Mouse (Mus musculus): ENCODE measurements around the gene Zic4. TPM values are rescaled to one million over a fixed set of nuclear protein-coding genes. Genes with fewer than 3 reads are reported as not detected.

Zic4 gene
- polyA plus RNA-seq, 1 experiment from 2014 or later: not detected

DNA sequence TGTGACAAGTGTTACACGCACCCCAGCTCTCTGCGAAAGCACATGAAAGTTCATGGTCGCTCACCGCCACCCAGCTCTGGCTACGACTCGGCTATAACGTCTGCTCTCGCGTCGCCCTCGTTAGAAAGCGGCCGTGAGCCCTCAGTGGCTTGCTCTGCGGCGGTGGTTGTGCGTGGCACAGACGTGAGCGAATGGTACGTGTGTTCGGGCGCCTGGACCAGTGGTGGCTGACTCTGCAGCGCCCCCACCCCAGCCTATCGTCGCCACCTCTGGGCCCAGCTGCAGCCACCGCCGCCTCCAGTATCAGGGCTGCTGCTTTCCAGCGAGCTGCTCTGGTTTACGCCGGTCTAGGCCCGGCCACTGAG lies 21.9 kb downstream of the Zic4 start:
- WGBS: 1% methylated on average over 30 of the region's 30 CpGs
- Histone ChIP-seq H3K4me3 (no peak overlapping the region), H3K4me2 (no peak overlapping the region), H3K27me3 (peaks cover 99% of the 10 kb centered on the region), H3K4me1 (peaks cover 10% of the 10 kb centered on the region; the same call in 1 of the 2 replicates), H3K27ac (no peak overlapping the region), H3K9ac (no peak overlapping the region), H3K9me3 (no peaks in the 10 kb centered on the region), H3K36me3 (no peaks in the 10 kb centered on the region)
- no peak for ATAC-seq (ENCODE audit: borderline replicate concordance, extremely low read depth, low FRiP score, low TSS enrichment)

DNA sequence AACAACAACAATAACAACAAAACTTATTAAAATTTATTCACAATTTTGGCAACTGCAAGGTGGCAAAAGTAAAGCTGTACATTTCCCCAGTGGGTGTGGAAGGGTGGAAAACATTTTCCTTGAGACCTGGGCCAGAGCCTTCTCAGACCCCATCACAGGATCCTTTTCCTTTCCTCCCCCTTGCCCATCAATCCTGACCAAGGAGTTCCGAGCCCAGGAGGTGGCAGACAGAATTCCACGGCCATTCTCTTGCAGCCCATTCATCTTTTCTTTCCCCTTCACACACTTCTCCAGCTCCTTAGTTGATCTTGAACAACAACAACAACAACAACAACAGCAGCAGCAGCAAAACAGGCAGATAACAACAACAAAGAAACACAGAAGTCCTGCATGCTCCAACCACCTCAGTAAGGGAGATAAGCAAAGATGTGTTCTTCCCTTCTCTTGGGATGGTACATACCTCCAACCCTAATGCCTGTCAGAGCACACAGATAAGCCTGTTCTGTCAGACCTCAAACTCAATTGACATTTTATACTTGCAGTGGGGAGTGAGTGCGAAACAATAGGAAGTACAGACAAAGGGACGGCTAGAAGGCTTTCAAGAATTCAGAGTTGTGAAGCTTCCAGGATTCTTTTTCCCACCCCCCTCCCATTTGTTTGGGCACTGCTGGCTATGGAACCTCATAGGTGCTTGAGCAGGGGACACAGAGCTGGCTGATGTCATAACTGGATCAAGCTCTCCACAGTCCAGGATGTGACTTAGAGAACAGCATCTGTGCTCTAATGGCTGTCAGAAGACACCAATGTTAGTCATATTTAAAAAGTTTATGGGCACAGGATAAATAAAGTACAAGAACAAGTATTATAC lies 22.7 kb downstream of the Zic4 start:
- WGBS: 4% methylated on average over 4 of the region's 4 CpGs
- Histone ChIP-seq H3K9me3 (no peaks in the 10 kb centered on the region), H3K4me2 (no peak overlapping the region), H3K4me1 (peaks cover 10% of the 10 kb centered on the region; the same call in 1 of the 2 replicates), H3K9ac (no peak overlapping the region), H3K36me3 (no peaks in the 10 kb centered on the region), H3K27me3 (peaks cover 99% of the 10 kb centered on the region), H3K4me3 (no peak overlapping the region), H3K27ac (no peak overlapping the region)
- ATAC-seq (ENCODE audit: borderline replicate concordance, extremely low read depth, low FRiP score, low TSS enrichment): no peak

GRCm38 (mm10) chr9:91385561-91386430 lies 23.6 kb downstream of the Zic4 start:
- ATAC-seq (ENCODE audit: borderline replicate concordance, extremely low read depth, low FRiP score, low TSS enrichment): no peak
- no peaks in the 10 kb centered on the region for H3K36me3 ChIP-seq
- no peak overlapping the region for H3K4me3 ChIP-seq
- H3K4me2 ChIP-seq: no peak overlapping the region
- peaks cover 10% of the 10 kb centered on the region; the same call in 1 of the 2 replicates for H3K4me1 ChIP-seq
- WGBS: 2% methylated on average over 8 of the region's 8 CpGs
- peaks cover 99% of the 10 kb centered on the region for H3K27me3 ChIP-seq
- H3K9ac ChIP-seq: no peak overlapping the region
- no peak overlapping the region for H3K27ac ChIP-seq
- no peaks in the 10 kb centered on the region for H3K9me3 ChIP-seq

- no peaks in the 10 kb centered on the region for H3K36me3 ChIP-seq
- 3% methylated on average over 17 of the region's 17 CpGs for WGBS
- peaks cover 100% of the 10 kb centered on the region for H3K27me3 ChIP-seq
- no peak overlapping the region for H3K27ac ChIP-seq
- no peaks in the 10 kb centered on the region for H3K9me3 ChIP-seq
- H3K4me3 ChIP-seq: no peak overlapping the region
- H3K4me1 ChIP-seq: peaks cover 4% of the 10 kb centered on the region; the same call in 1 of the 2 replicates
- H3K4me2 ChIP-seq: no peak overlapping the region
- no peak for ATAC-seq (ENCODE audit: borderline replicate concordance, extremely low read depth, low FRiP score, low TSS enrichment)
- no peak overlapping the region for H3K9ac ChIP-seq
Measured at GRCm38 (mm10) chr9:91386502-91386890, 24.3 kb downstream of the Zic4 start.

DNA sequence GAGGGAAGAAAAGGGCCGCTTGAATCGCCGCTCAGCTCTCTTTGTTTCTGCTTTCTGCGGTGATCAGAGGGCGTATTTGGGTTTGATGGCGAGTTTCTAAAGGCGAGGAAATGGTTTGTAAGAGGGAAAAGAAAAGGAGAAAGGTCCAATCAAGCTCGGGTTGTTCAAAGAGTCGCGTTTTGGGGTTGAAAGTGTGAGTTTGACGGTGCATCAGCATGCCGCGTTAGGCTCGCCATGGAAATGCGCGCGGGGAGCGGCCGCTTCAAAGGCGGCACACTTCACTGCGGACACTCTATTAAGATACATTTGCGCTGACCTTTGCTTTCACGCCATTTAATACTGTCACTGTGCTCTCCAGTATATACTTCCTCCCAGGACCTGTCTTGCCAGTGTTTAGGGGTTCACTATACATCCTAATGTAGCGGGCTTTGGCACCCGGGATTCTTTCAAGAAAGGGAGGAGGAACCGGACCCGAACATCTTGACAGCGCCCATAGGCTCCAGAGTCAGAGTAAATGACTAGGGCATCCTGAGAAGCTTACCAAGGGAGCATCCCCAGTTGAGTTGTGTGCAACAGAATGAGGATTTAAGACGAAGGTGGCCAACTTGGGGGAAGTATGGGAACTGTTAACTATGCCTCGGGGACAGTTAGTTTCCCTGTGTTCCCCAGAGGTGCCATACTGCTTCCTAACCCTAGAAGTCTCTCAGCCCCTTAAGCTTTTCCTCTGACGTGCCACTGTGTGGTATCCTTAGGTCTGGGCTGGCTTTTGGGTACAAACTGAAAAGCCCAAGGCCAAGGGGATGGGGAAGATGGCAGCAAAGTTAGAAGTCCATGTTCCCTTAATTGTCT lies 24.9 kb downstream of the Zic4 start:
- H3K27me3 ChIP-seq: peaks cover 100% of the 10 kb centered on the region
- 1% methylated on average over 31 of the region's 31 CpGs for WGBS
- H3K9me3 ChIP-seq: no peaks in the 10 kb centered on the region
- no peak overlapping the region for H3K4me3 ChIP-seq
- no peak overlapping the region for H3K27ac ChIP-seq
- H3K9ac ChIP-seq: no peak overlapping the region
- no peaks in the 10 kb centered on the region for H3K4me1 ChIP-seq
- no peaks in the 10 kb centered on the region for H3K36me3 ChIP-seq
- no peak overlapping the region for H3K4me2 ChIP-seq
- ATAC-seq (ENCODE audit: borderline replicate concordance, extremely low read depth, low FRiP score, low TSS enrichment): no peak

- Histone ChIP-seq H3K27ac (no peak overlapping the region), H3K36me3 (no peaks in the 10 kb centered on the region), H3K4me2 (no peak overlapping the region), H3K4me1 (no peaks in the 10 kb centered on the region), H3K9me3 (no peaks in the 10 kb centered on the region), H3K9ac (no peak overlapping the region), H3K27me3 (peaks cover 99% of the 10 kb centered on the region), H3K4me3 (no peak overlapping the region)
- no peak for ATAC-seq (ENCODE audit: borderline replicate concordance, extremely low read depth, low FRiP score, low TSS enrichment)
- under 1% methylated on average over 5 of the region's 5 CpGs for WGBS
Measured at GRCm38 (mm10) chr9:91387740-91388080, 25.5 kb downstream of the Zic4 start.

DNA sequence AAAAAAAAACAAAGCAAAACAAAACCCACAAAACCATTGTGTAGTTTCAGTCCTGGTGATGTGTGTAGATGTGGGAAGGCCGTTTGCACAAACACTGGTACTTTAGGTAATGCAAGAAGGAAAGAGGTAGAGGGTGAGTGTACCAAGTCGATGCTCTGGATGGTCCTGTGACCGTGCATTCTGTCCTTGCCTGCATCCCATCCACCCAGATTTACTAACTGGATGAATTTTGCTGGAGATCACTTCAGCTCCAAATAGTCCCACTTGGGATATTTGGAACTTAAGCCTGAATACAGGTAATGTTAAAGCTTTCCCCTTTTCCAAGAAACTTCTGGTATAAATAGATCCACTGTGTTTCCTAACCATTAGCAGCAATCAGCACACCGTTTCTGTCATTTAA lies 26.0 kb downstream of the Zic4 start:
- ATAC-seq (ENCODE audit: borderline replicate concordance, extremely low read depth, low FRiP score, low TSS enrichment): no peak
- WGBS: 5% methylated on average over 4 of the region's 4 CpGs
- no peaks in the 10 kb centered on the region for H3K9me3 ChIP-seq

GRCm38 (mm10) chr9:91393376-91394068 lies 31.3 kb downstream of the Zic4 start:
- Histone ChIP-seq H3K4me1 (no peaks in the 10 kb centered on the region), H3K9ac (no peak overlapping the region), H3K4me2 (no peak overlapping the region), H3K36me3 (no peaks in the 10 kb centered on the region), H3K27me3 (peaks cover 95% of the 10 kb centered on the region), H3K27ac (no peak overlapping the region), H3K4me3 (no peak overlapping the region), H3K9me3 (no peaks in the 10 kb centered on the region)
- 5% methylated on average over 8 of the region's 8 CpGs for WGBS
- ATAC-seq (ENCODE audit: borderline replicate concordance, extremely low read depth, low FRiP score, low TSS enrichment): no peak

More for the DNA sequence above, 26.0 kb downstream of the Zic4 start:
- H3K4me2 ChIP-seq: no peak overlapping the region
- H3K27me3 ChIP-seq: peaks cover 98% of the 10 kb centered on the region
- no peaks in the 10 kb centered on the region for H3K4me1 ChIP-seq
- H3K9ac ChIP-seq: no peak overlapping the region
- H3K36me3 ChIP-seq: no peaks in the 10 kb centered on the region
- no peak overlapping the region for H3K27ac ChIP-seq
- H3K4me3 ChIP-seq: no peak overlapping the region

- ATAC-seq (ENCODE audit: borderline replicate concordance, extremely low read depth, low FRiP score, low TSS enrichment): no peak
- Histone ChIP-seq H3K27me3 (peaks cover 94% of the 10 kb centered on the region), H3K4me3 (no peak overlapping the region), H3K4me2 (no peak overlapping the region), H3K27ac (no peak overlapping the region), H3K4me1 (no peaks in the 10 kb centered on the region), H3K36me3 (no peaks in the 10 kb centered on the region), H3K9me3 (no peaks in the 10 kb centered on the region), H3K9ac (no peak overlapping the region)
- WGBS: 5% methylated on average over 14 of the region's 14 CpGs
Measured at GRCm38 (mm10) chr9:91394211-91394646, 32.0 kb downstream of the Zic4 start.

DNA sequence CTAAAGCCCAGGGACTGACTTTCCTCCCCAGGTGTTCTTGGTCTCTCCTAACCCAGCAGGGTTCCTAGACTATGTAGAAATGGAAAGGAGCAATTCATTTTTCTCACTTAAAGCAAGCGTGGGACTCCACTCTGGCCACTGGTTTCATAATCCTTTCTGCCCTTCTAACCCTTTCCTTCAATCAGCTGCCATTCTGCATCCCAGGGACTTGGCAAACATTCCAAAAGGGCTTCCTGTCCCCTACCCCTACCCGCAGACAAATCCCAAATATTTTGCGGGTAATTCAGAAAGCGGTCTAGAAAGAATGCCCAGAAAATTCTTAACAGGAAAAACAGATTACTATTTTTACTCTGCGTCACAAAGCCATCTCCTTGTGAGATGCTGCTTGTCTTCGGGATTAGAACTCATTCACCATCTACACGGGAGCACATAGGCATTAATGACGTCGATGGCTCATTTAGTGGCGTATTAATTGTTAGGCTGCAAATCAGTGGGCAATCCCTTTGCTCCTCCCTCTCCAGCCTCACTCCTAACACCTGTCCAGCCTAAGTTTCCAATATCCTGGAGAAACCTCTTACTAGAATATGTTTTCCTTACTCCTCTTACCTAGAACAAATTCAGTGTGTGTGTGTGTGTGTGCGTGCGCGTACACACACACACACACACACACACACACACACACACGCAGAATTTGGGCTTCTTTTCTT lies 33.0 kb downstream of the Zic4 start:
- Histone ChIP-seq H3K4me1 (no peaks in the 10 kb centered on the region), H3K36me3 (no peaks in the 10 kb centered on the region), H3K4me3 (no peak overlapping the region), H3K4me2 (no peak overlapping the region), H3K27ac (no peak overlapping the region), H3K9me3 (no peaks in the 10 kb centered on the region), H3K27me3 (peaks cover 94% of the 10 kb centered on the region), H3K9ac (no peak overlapping the region)
- WGBS: 6% methylated on average over 14 of the region's 14 CpGs
- no peak for ATAC-seq (ENCODE audit: borderline replicate concordance, extremely low read depth, low FRiP score, low TSS enrichment)
